8 mouse cellular contexts compared by ENCODE assay signal in genomic region chr4:132767914-132768876, GRCm38 (mm10). TPM values are rescaled to one million over a fixed set of nuclear protein-coding genes. Genes with fewer than 3 reads are reported as not detected.
DNase-seq lines count a peak whose midpoint lies in the region; ATAC-seq lines count a peak whose summit lies in the region.

Gene Rpa2, plus strand, starts transcription at chr4:132768332.

- under 1% methylated on average over 71 of the region's 71 CpGs for WGBS in intestine, embryonic 14.5 days

- H3K9ac ChIP-seq in intestine, embryonic 14.5 days (ENCODE audit: low read length) = peak within 1 kb of the TSS; percentile 82

- ATAC-seq in intestine, embryonic 14.5 days (replicated peaks; ENCODE audit: low FRiP score, low TSS enrichment, low read depth) = peak; percentile 95

- H3K9me3 ChIP-seq in intestine, embryonic 14.5 days (ENCODE audit: control insufficient read depth, low read length) = no peaks in the 10 kb centered on the region

- H3K36me3 ChIP-seq in intestine, embryonic 14.5 days (ENCODE audit: control insufficient read depth, insufficient read depth, low read length) = peaks cover 31% of the 10 kb centered on the region

- intact Hi-C loops in left cerebral cortex, postnatal 14 days (cut with DNase I) = no loop called here

- no peaks in the 10 kb centered on the region; the same call in 1 of the 2 replicates for H3K4me1 ChIP-seq in intestine, embryonic 14.5 days (replicated peaks; ENCODE audit: control insufficient read depth, insufficient read depth, low read length)

- H3K27me3 ChIP-seq in intestine, embryonic 14.5 days (replicated peaks; ENCODE audit: control insufficient read depth, insufficient read depth, low read length) = no peaks in the 10 kb centered on the region

- peak within 1 kb of the TSS; percentile 83 for H3K4me3 ChIP-seq in intestine, embryonic 14.5 days (ENCODE audit: low read depth, low read length)

- H3K27ac ChIP-seq in intestine, embryonic 14.5 days (ENCODE audit: low read depth) = peak within 1 kb of the TSS; percentile 77

- peak within 1 kb of the TSS; percentile 70 for H3K4me2 ChIP-seq in intestine, embryonic 14.5 days (ENCODE audit: low read length)

- DNase-seq in adrenal gland, adult 18-20 months (ENCODE audit: low spot score in 2 of 2) = peak; percentile 96
- DNase-seq in embryo, embryonic 11 days = peak; percentile 99
- DNase-seq in gastrocnemius, postnatal 25 days = peak; percentile 97
- peak; percentile 99 for DNase-seq in intestine, embryonic 14.5 days (ENCODE audit: low spot score)
- DNase-seq in left cerebral cortex, postnatal 14 days (ENCODE audit: low spot score in 2 of 2) = peak; percentile 100
- DNase-seq in mesoderm, embryonic 11.5 days (ENCODE audit: low read depth, low spot score) = peak; percentile 100
- peak; percentile 97 to 98 for DNase-seq in right cerebral cortex, postnatal 36 days (ENCODE audit: low spot score in 2 of 2)
- DNase-seq in yolk sac, embryonic 10.5 days (ENCODE audit: low spot score) = peak; percentile 100

RNA-seq across cellular contexts. Expression of gene Rpa2, which starts in this region (rescaled TPM):
- 1 to 10 TPM; 5.2 to 7.2 TPM for total RNA-seq in adrenal gland, adult 18-20 months (2021)
- total RNA-seq in gastrocnemius, postnatal 25 days (2021) = 10 to 100 TPM; 11.2 to 12.4 TPM
- 108 and 115 TPM in 2 replicates for polyA plus RNA-seq in intestine, embryonic 14.5 days (2014; fragmentation: Nextera tagmentation; extraction: Ambion mirVana)
- total RNA-seq in left cerebral cortex, postnatal 14 days (2021) = 10 to 100 TPM; 12.1 to 13.3 TPM

Comparison
In these comparisons a context has a peak if more than half of its experiments do, and no peak if none do; other contexts are left out.
1. Peak in every context shown above with its lines: DNase-seq, ATAC-seq, H3K4me3 ChIP-seq and H3K27ac ChIP-seq.